Mouse (Mus musculus): ENCODE data around the gene Cdip1. TPM values are rescaled to one million over a fixed set of nuclear protein-coding genes. Genes with fewer than 3 reads are reported as not detected.

Gene Cdip1
- polyA plus RNA-seq, 1 experiment from 2014 or later, result 104 TPM

- no peak overlapping the region for H3K9ac ChIP-seq (ENCODE audit: low read length)
- no peaks in the 10 kb centered on the region for H3K9me3 ChIP-seq (ENCODE audit: control insufficient read depth, low read length)
- DNase-seq (ENCODE audit: low spot score) (no peak), ATAC-seq (ENCODE audit: insufficient read depth, low FRiP score, low TSS enrichment) (no peak)
- 93% methylated on average over 17 of the region's 17 CpGs for WGBS
- no peaks in the 10 kb centered on the region; the same call in 1 of the 2 replicates for H3K4me1 ChIP-seq (ENCODE audit: control insufficient read depth, insufficient read depth, low read length)
- H3K27me3 ChIP-seq (ENCODE audit: control insufficient read depth, insufficient read depth, low read length), result no peaks in the 10 kb centered on the region
- H3K4me2 ChIP-seq (ENCODE audit: low read depth), result no peak overlapping the region
- peaks cover 27% of the 10 kb centered on the region for H3K36me3 ChIP-seq (ENCODE audit: control insufficient read depth, insufficient read depth, low read length)
- H3K27ac ChIP-seq (ENCODE audit: low read depth, low read length), result no peak overlapping the region
- H3K4me3 ChIP-seq (ENCODE audit: low read depth, low read length), result no peak overlapping the region
Observed at GRCm38 (mm10) chr16:4713861-4714710, 76.0 kb downstream of the Cdip1 start.

DNA sequence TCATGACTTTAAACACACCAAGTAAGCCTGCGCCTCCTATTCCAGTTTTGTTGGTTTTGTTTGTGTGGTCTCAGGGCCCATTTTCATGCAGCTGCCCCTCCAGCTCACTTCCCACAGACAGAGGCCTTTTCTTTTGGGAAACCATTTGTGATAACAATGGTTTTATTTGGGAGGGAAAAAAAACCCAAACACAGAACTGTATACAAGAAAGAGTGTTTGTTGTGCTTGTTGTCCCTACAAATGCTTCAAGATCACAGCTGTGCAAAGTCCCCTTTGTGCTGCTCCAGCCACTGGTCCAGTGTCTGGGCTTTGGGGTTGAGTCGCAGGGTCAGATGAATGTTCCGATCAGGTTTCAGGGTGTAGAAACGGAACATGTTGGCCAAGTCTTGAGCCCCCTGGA is 78.9 kb downstream of the Cdip1 start:
- Histone ChIP-seq H3K36me3 (ENCODE audit: control insufficient read depth, insufficient read depth, low read length) (peaks cover 28% of the 10 kb centered on the region), H3K4me2 (ENCODE audit: low read depth) (no peak overlapping the region), H3K4me3 (ENCODE audit: low read depth, low read length) (no peak overlapping the region), H3K27me3 (ENCODE audit: control insufficient read depth, insufficient read depth, low read length) (no peaks in the 10 kb centered on the region), H3K9me3 (ENCODE audit: control insufficient read depth, low read length) (no peaks in the 10 kb centered on the region), H3K27ac (ENCODE audit: low read depth, low read length) (no peak overlapping the region), H3K4me1 (ENCODE audit: control insufficient read depth, insufficient read depth, low read length) (no peaks in the 10 kb centered on the region), H3K9ac (ENCODE audit: low read length) (no peak overlapping the region)
- ATAC-seq (ENCODE audit: insufficient read depth, low FRiP score, low TSS enrichment), result no peak
- no peak for DNase-seq (ENCODE audit: low spot score)
- 91% methylated on average over 4 of the region's 4 CpGs for WGBS

GRCm38 (mm10) chr16:4705541-4705940 is 84.6 kb downstream of the Cdip1 start:
- H3K36me3 ChIP-seq (ENCODE audit: control insufficient read depth, insufficient read depth, low read length), result peaks cover 21% of the 10 kb centered on the region

DNA sequence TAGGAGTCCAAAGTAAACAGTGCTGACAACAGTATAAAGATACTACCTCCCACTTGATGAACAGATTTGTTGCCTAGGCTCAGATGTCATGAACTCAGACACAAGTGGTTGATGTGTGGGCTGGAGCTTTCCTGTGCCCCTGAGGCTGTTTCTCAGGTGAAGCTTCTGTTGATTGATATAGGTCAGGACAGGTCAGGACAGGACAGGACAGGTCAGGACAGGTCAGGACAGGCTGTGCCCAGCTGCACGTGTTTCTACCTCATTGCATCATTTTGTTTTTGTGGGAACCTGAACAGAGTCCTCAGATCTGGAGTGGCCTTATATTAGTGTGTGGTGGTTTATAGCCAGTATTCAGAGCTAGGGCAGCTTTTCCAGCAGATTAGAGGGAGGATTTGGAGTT is 87.4 kb downstream of the Cdip1 start:
- H3K9ac ChIP-seq (ENCODE audit: low read length), result no peak overlapping the region
- no peak overlapping the region for H3K4me3 ChIP-seq (ENCODE audit: low read depth, low read length)
- no peak for DNase-seq (ENCODE audit: low spot score)
- H3K4me1 ChIP-seq (ENCODE audit: control insufficient read depth, insufficient read depth, low read length), result no peaks in the 10 kb centered on the region
- peaks cover 16% of the 10 kb centered on the region for H3K36me3 ChIP-seq (ENCODE audit: control insufficient read depth, insufficient read depth, low read length)
- no peaks in the 10 kb centered on the region for H3K27me3 ChIP-seq (ENCODE audit: control insufficient read depth, insufficient read depth, low read length)
- no peaks in the 10 kb centered on the region for H3K9me3 ChIP-seq (ENCODE audit: control insufficient read depth, low read length)
- 76% methylated on average over 1 of the region's 1 CpGs for WGBS
- H3K4me2 ChIP-seq (ENCODE audit: low read depth), result no peak overlapping the region
- no peak overlapping the region for H3K27ac ChIP-seq (ENCODE audit: low read depth, low read length)
- ATAC-seq (ENCODE audit: insufficient read depth, low FRiP score, low TSS enrichment), result no peak

More at GRCm38 (mm10) chr16:4705541-4705940, 84.6 kb downstream of the Cdip1 start:
- ATAC-seq (ENCODE audit: insufficient read depth, low FRiP score, low TSS enrichment), result no peak
- WGBS, result 64% methylated on average over 4 of the region's 4 CpGs
- no peak for DNase-seq (ENCODE audit: low spot score)
- no peaks in the 10 kb centered on the region for H3K27me3 ChIP-seq (ENCODE audit: control insufficient read depth, insufficient read depth, low read length)
- no peak overlapping the region for H3K4me3 ChIP-seq (ENCODE audit: low read depth, low read length)
- H3K4me1 ChIP-seq (ENCODE audit: control insufficient read depth, insufficient read depth, low read length), result no peaks in the 10 kb centered on the region
- no peak overlapping the region for H3K4me2 ChIP-seq (ENCODE audit: low read depth)
- no peak overlapping the region for H3K27ac ChIP-seq (ENCODE audit: low read depth, low read length)
- no peak overlapping the region for H3K9ac ChIP-seq (ENCODE audit: low read length)
- H3K9me3 ChIP-seq (ENCODE audit: control insufficient read depth, low read length), result no peaks in the 10 kb centered on the region

GRCm38 (mm10) chr16:4701211-4701610 is 88.9 kb downstream of the Cdip1 start:
- Histone ChIP-seq H3K9me3 (ENCODE audit: control insufficient read depth, low read length) (no peaks in the 10 kb centered on the region), H3K36me3 (ENCODE audit: control insufficient read depth, insufficient read depth, low read length) (peaks cover 10% of the 10 kb centered on the region), H3K27ac (ENCODE audit: low read depth, low read length) (no peak overlapping the region), H3K4me3 (ENCODE audit: low read depth, low read length) (no peak overlapping the region), H3K27me3 (ENCODE audit: control insufficient read depth, insufficient read depth, low read length) (no peaks in the 10 kb centered on the region), H3K9ac (ENCODE audit: low read length) (no peak overlapping the region), H3K4me1 (ENCODE audit: control insufficient read depth, insufficient read depth, low read length) (no peaks in the 10 kb centered on the region), H3K4me2 (ENCODE audit: low read depth) (no peak overlapping the region)
- DNase-seq (ENCODE audit: low spot score) (no peak), ATAC-seq (ENCODE audit: insufficient read depth, low FRiP score, low TSS enrichment) (no peak)
- 93% methylated on average over 3 of the region's 3 CpGs for WGBS

Other genes with a start within 250 kb of the Cdip1 start
- gene Srl, start 248.5 kb downstream of the Cdip1 start, polyA plus RNA-seq (2014; fragmentation: Nextera tagmentation; extraction: Ambion mirVana), result 31.1 and 35.7 TPM in 2 replicates
- gene Tfap4, start 230.4 kb downstream of the Cdip1 start, polyA plus RNA-seq (2014; fragmentation: Nextera tagmentation; extraction: Ambion mirVana), result 16.1 and 17.8 TPM in 2 replicates
- gene Glis2, start 195.6 kb downstream of the Cdip1 start, polyA plus RNA-seq (2014; fragmentation: Nextera tagmentation; extraction: Ambion mirVana), result 32.4 and 37.0 TPM in 2 replicates
- 94.3 and 108 TPM in 2 replicates for gene Pam16, start 165.3 kb downstream of the Cdip1 start, polyA plus RNA-seq (2014; fragmentation: Nextera tagmentation; extraction: Ambion mirVana)
- 10.5 and 11.1 TPM in 2 replicates for gene Vasn, start 150.4 kb downstream of the Cdip1 start, polyA plus RNA-seq (2014; fragmentation: Nextera tagmentation; extraction: Ambion mirVana)
- 54.2 and 56.6 TPM in 2 replicates for gene Dnaja3, start 150.3 kb downstream of the Cdip1 start, polyA plus RNA-seq (2014; fragmentation: Nextera tagmentation; extraction: Ambion mirVana)
- gene Coro7, start 110.5 kb downstream of the Cdip1 start, polyA plus RNA-seq (2014; fragmentation: Nextera tagmentation; extraction: Ambion mirVana), result 18.7 and 24.8 TPM in 2 replicates
- gene Nmral1, start 70.9 kb downstream of the Cdip1 start, polyA plus RNA-seq (2014; fragmentation: Nextera tagmentation; extraction: Ambion mirVana), result 156 and 159 TPM in 2 replicates
- 91.7 and 103 TPM in 2 replicates for gene Hmox2, start 63.9 kb downstream of the Cdip1 start, polyA plus RNA-seq (2014; fragmentation: Nextera tagmentation; extraction: Ambion mirVana)
- 0.20 and 0.38 TPM in 2 replicates for gene 4930562C15Rik, start 45.1 kb upstream of the Cdip1 start, polyA plus RNA-seq (2014; fragmentation: Nextera tagmentation; extraction: Ambion mirVana)
- gene Ubald1, start 90.0 kb upstream of the Cdip1 start, polyA plus RNA-seq (2014; fragmentation: Nextera tagmentation; extraction: Ambion mirVana), result 35.3 and 38.4 TPM in 2 replicates
- 81.6 and 85.5 TPM in 2 replicates for gene Mgrn1, start 96.0 kb upstream of the Cdip1 start, polyA plus RNA-seq (2014; fragmentation: Nextera tagmentation; extraction: Ambion mirVana)
- gene Nudt16l1, start 148.5 kb upstream of the Cdip1 start, polyA plus RNA-seq (2014; fragmentation: Nextera tagmentation; extraction: Ambion mirVana), result 140 and 141 TPM in 2 replicates
- gene Anks3, start 173.9 kb upstream of the Cdip1 start, polyA plus RNA-seq (2014; fragmentation: Nextera tagmentation; extraction: Ambion mirVana), result 42.4 and 44.9 TPM in 2 replicates
- gene Sept12, start 207.6 kb upstream of the Cdip1 start, polyA plus RNA-seq (2014; fragmentation: Nextera tagmentation; extraction: Ambion mirVana), result not detected in 2 replicates
- 1.4 TPM in 1 of 2 replicates, not detected in the other for gene Smim22, start 217.0 kb upstream of the Cdip1 start, polyA plus RNA-seq (2014; fragmentation: Nextera tagmentation; extraction: Ambion mirVana)
- gene Rogdi, start 223.3 kb upstream of the Cdip1 start, polyA plus RNA-seq (2014; fragmentation: Nextera tagmentation; extraction: Ambion mirVana), result 83.0 and 88.0 TPM in 2 replicates

All from neural tube, embryonic 11.5 days (tissue).